Mouse (Mus musculus) G1E-ER4 (cell line): ENCODE results near the gene Olfr749. TPM values are rescaled to one million over a fixed set of nuclear protein-coding genes. Genes with fewer than 3 reads are reported as not detected.

ENCODE experiments used
- GATA1 ChIP-seq: IDR thresholded peaks from one replicate; pipeline ENCODE4 v1.8.0; 2012; ENCODE audit warnings: low read length, inconsistent platforms
- polyA plus RNA-seq: library from polyadenylated mRNA; stranded (reverse); fragments of >175 nt; gene quantifications from 2 replicates; pipeline ENCODE4 v1.2.3, GENCODE M21; 2012

Olfr749 gene
- not detected in 2 replicates for polyA plus RNA-seq

DNA sequence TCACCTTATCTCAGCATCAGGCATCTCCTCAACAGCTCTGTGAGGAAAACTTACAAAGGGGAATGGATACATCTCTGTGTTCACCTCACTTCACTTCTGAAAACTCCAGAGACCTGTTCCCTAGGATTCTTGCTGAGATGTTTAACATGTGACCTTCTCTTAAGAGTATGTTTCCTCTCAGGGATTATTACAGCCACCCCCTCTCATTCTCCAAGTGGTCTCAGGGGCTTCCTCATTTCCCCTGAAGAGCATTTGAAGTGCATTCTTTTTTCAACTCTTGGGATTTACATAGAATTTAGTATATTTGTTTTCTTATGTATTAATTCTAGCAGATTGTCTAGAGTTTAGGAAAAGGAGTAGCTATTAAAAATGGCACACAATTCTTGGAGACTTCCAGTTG, at the start of gene Olfr749:
Olfr749 (minus strand) TSS at position 101 of the 400 bp plus-strand sequence.
- no peak for TF ChIP-seq GATA1

DNA sequence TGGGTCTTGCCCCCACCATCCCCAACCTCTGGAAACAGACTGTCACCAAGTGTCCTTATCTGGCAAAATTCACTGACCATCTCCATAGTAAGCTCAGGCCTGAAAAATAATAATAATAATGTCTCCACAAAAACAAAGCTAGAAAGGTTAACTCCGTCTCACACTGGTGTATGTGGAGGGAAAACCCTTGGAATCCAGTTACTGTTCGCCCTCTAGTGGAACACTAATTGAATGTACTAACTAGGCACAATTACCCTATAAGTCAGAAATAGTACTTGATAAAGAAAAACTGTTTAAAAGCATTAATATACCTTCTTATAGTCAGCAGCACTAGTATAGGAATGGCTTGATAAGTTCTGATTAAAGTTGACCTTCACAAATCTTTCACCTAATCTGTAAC, 43.3 kb upstream of the Olfr749 start:
- no peak for TF ChIP-seq GATA1

DNA sequence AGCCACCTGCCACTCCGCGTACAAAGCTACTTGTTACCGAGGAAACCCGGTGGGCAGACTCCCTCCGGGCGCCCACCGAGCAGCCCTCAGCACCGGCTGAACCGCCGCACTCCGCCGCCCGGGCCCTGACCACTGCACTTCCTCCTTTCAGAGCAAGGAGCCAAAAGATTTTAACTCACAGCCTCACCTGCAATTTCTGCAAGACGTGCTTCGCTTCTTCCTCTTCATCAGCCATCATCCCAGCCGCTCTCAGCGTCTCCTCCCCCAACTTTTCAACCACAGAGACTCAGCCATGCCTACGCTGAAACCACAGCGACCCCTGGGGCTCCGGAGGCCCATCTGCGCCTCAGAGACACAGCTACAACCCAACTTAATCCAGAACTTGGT, 40.4 kb upstream of the Olfr749 start, which contains the start of gene Ttc5:
Ttc5 (minus strand) TSS at position 269 of the 387 bp plus-strand sequence.
- no peak for TF ChIP-seq GATA1

DNA sequence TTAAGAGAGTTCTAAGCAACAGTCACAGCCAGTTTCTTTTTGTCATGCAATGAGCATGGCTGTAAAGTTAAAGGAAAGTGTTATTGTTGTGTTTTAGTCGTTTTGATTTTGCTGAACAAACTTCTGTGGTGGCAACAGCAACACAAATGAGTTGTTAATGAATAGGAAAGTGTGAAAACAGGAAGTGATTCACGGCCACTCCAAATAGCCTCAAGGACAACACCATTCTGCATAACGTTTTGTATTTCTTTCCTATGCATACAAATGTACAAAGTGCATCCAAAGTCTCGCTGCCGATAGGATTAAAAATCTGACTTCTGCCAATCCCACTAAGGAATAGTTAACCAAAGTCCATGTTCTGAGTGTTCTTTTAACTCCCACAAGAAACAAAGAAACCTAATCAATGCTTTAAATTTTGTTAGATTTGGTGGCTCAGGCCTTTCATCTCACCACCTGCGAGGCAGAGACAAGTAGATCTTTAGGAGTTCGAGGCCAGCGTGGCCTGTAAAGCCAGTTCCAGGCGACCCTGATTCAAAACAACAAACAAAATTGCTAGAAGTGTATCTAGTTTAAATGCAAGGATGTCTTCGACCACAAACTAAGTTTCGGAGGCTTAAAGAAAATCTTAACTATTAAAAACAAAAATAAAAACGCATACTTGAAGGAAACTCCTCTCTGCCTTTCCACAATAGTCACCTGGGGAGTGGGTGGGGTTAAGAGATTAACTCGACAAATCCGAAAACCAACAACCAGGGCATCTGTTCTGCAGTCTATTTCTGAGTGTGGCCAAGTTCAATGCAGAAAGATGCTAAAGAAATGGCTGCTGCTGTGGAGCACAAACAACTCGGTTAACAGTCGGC, 39.7 kb upstream of the Olfr749 start:
- no peak for TF ChIP-seq GATA1

DNA sequence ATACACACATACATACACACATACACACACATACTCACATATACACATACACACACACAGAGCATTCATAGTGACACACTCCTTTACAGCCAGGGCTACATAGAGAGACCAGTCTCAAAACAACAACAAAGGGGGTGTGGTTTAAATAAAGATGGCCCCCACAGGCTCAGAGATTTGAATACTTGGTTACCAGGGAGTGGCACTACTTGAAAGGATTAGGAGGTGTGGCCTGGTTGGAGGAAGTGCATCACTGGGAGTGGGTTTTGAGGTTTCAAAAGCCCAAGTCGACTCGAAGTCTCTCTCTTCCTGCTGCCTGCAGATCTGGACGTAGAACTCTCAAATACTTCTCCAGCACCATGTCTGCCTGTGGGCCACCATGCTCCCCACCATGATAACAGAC, 37.3 kb upstream of the Olfr749 start:
- no peak for TF ChIP-seq GATA1

DNA sequence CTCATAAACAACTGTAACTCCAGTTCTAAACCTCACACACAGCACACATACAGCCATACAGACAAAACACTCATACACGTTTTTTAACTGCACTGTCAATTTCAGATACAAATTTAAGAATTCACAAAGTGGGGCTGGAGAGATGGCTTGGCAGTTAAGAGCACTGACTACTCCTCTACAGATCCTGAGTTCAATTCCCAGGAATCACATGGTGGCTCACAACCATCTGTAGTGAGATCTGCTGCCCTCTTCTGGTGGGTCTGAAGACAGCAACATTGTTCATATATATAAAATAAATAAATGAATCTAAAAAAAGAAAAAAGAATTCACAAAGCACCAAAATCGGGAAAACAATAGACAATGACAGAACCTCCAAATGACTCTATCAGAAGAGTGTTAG, 26.4 kb upstream of the Olfr749 start:
- TF ChIP-seq GATA1 = no peak

DNA sequence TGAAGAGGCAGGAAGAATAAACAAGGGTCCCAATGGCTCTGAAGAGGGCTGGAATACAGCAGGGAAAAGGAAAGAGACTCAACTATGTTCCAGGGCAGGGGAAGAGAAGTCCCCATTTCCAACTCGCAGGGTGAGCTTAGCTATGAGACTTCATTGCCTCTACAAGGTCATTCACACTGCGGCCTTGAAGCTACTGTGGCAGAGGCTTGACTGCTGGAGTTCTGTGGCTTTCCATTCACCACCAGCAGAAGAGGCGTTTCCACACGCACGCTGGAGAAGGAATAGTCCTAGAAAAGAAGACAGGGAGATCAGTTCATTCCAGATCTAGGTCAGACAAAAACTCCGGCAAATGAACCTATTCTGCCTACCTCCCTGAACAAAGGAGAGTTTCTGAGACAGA, 20.8 kb upstream of the Olfr749 start:
- no peak for TF ChIP-seq GATA1

DNA sequence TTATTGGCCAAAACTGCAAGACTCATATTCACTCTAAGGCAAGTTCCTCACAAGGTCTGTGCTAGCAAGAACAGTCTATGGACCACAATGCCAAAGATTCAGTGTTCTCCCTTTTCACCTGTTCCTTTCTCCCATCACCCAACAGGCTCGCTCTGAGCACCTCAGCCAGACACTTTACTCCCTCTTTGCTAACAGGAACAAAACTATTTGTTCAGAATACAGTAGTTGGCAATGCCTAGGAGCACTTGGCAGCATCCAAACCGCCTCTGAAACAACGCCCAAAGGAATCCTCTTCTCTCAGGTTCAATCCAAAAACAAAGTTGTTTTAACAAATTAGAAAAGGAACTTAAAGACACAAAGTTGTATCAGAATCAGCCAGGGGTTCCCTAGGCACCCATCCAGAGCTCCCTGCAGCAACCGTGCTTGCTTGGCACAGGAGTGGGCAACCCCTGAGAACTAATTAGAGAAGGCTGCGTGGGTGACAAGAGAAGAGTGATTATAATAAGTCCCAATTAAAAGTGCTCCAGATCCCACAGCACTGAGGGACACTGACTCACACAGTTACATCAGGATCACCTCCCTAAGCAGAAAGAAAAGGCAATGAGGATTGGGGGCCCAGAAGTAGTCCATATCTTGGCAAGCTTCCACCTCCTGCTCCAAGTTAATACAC, 13.7 kb upstream of the Olfr749 start:
- TF ChIP-seq GATA1 = no peak

DNA sequence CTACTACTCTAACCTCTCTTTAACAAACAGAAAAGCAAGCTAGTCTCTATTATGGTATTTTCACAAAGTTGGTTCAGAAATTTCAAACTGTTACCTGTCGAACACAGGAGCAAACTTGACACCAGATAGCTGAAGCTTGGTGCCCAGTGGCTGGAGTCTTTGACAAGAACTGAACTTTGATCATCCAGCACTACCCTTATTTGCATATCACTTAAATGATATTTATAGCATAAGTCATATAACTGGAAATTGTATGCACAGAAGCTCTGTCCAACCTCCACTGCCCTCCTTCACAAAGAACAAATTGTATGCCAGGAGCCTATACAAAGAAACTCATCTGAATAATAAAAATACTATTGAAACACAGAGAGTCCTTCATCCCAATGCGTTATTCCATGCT, 3.3 kb downstream of the Olfr749 start:
- no peak for TF ChIP-seq GATA1

DNA sequence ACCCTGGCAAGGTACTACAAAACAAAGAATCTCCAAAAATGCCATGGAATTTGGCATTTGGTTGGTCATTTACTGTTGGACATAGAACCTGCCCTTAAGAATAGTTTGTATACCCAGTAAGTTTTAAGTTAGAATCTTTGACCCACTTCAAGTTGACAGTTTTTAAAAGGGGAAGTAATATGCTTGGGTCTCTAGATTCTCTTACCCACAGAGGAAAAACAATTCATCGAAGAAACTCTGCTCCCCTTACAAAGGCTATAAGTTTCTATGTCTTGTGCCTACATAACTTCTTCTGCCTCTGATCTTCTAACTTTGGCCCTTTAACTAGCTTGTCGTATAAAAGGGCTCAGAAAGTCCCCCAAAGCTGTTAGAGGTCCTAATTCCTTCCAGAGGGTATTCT, 4.6 kb downstream of the Olfr749 start:
- no peak for TF ChIP-seq GATA1

DNA sequence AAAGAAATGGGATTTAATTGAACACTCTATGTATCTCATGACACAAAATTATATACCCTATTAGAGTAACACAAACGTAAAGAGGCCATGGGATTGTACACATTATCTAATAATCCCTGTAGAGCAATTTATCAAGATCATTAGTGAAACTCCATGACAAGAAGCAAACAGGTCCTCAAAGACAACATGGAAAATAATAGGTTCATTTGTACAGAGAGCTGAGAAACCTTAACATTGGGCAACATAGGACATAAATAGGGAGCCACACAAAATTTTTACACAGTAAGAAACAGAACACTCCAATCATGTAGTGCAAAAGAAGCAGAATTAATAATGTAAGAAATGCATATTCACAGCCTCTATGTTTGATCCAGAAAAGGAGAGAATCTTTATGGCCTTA, 37.8 kb downstream of the Olfr749 start, which contains the start of gene Olfr748:
Olfr748 (plus strand) TSS at position 301 of the 400 bp plus-strand sequence.
- no peak for TF ChIP-seq GATA1

DNA sequence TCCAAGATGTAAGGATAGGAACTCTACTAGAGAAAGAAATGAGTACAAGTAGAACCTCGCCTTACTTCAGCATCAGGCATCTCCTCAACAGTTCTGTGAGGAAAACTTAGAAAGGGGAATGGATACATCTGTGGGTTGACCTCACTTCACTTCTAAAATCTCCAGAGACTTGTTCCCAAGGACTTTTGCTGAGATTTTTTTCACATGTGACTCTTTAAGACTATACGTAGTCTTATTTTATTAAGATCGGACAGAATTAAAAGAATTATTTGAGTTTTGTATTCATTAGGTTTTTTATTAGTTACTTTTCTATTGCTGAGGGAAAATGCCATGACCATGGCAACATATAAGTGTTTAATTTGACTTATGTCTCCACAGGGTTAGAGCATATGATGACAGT, 51.8 kb downstream of the Olfr749 start, which contains the start of gene Olfr747:
Olfr747 (minus strand) TSS at position 101 of the 400 bp plus-strand sequence.
- TF ChIP-seq GATA1 = no peak

Other genes with a start within 250 kb of the Olfr749 start
- not detected in 2 replicates for gene Olfr742, start 241.5 kb downstream of the Olfr749 start, polyA plus RNA-seq
- gene Olfr743, start 223.3 kb downstream of the Olfr749 start, polyA plus RNA-seq = not detected in 2 replicates
- gene Olfr744, start 130.2 kb downstream of the Olfr749 start, polyA plus RNA-seq = not detected in 2 replicates
- gene Olfr745, start 105.7 kb downstream of the Olfr749 start, polyA plus RNA-seq = not detected in 2 replicates
- gene Olfr746, start 98.0 kb downstream of the Olfr749 start, polyA plus RNA-seq = not detected in 2 replicates
- gene Olfr747, start 51.9 kb downstream of the Olfr749 start, polyA plus RNA-seq = not detected in 2 replicates
- not detected in 2 replicates for gene Olfr748, start 37.7 kb downstream of the Olfr749 start, polyA plus RNA-seq
- 8.2 and 26.0 TPM in 2 replicates for gene Ttc5, start 40.4 kb upstream of the Olfr749 start, polyA plus RNA-seq
- gene Ccnb1ip1, start 62.6 kb upstream of the Olfr749 start, polyA plus RNA-seq = 0.11 and 0.15 TPM in 2 replicates
- gene Parp2, start 62.7 kb upstream of the Olfr749 start, polyA plus RNA-seq = 5.4 and 6.2 TPM in 2 replicates
- 1.2 and 1.5 TPM in 2 replicates for gene Tep1, start 125.5 kb upstream of the Olfr749 start, polyA plus RNA-seq
- gene Klhl33, start 152.4 kb upstream of the Olfr749 start, polyA plus RNA-seq = not detected in 2 replicates
- 46.1 and 70.5 TPM in 2 replicates for gene Osgep, start 179.8 kb upstream of the Olfr749 start, polyA plus RNA-seq
- gene Apex1, start 179.9 kb upstream of the Olfr749 start, polyA plus RNA-seq = 204 and 236 TPM in 2 replicates
- 74.0 and 135 TPM in 2 replicates for gene Pip4p1, start 185.8 kb upstream of the Olfr749 start, polyA plus RNA-seq
- gene Pnp, start 186.0 kb upstream of the Olfr749 start, polyA plus RNA-seq = 0.79 and 1.1 TPM in 2 replicates
- gene Gm49342, start 199.4 kb upstream of the Olfr749 start, polyA plus RNA-seq = 0.12 and 1.1 TPM in 2 replicates
- gene Pnp2, start 210.9 kb upstream of the Olfr749 start, polyA plus RNA-seq = not detected in 2 replicates